Mouse (Mus musculus): ENCODE results near the gene Neo1. TPM values are rescaled to one million over a fixed set of nuclear protein-coding genes. Genes with fewer than 3 reads are reported as not detected.

The Neo1 gene
- polyA plus RNA-seq, 1 experiment, result 35.1 TPM

DNA sequence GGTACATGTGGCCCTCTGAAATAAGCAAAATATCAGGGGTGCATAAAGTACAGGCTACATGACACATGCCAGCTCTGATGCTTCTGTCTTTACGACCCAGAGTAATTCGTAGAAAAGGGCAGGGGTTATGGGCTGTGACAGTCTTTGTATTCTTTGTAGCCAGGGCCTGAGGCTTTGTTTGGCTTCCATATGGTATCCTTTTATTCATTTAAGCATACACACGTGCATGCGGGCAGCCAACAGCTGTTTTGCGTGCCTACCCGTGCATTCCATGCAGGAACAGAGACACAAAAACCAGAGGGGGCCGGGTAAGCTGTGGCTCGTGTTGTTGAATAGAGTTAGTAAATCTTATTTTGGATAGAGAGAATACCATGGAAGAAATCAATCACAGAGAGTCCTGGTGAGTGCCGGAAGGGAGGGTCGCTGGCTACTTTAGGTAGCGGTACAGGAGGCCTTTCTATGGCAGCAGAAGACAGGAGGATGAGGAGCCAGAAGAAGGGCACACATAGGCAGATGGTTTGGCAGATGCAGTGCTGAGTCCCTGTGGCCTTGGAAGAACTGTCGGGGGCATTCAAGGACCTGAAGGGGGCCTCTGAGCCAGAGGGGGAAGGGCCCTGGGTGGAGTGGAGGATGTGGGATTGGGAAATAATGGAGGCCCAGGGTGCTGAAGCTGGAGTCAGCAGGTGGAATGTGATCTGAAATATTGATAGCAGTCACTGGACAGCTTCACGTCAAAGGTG, 186.5 kb downstream of the Neo1 start:
- Histone ChIP-seq H3ac (ENCODE audit: control insufficient read depth, insufficient read length, low read depth) (no peak overlapping the region), H3K27me3 (ENCODE audit: control insufficient read depth, insufficient read depth, insufficient read length) (peaks cover 72% of the 10 kb centered on the region), H3K79me3 (ENCODE audit: low read depth) (no peaks in the 10 kb centered on the region), H3K36me3 (ENCODE audit: control insufficient read depth, insufficient read depth) (no peaks in the 10 kb centered on the region), H3K4me3 (ENCODE audit: insufficient read depth, poor library complexity, severe bottlenecking) (no peak overlapping the region), H3K79me2 (ENCODE audit: control insufficient read depth, insufficient read depth) (no peaks in the 10 kb centered on the region)
- no peak for TF ChIP-seq MAX (IDR thresholded peaks at IDR 0.05)
- TF ChIP-seq MYOD1 (IDR thresholded peaks at IDR 0.05; ENCODE audit: control insufficient read depth, insufficient read length, low read depth), result no peak
- TF ChIP-seq CTCF (IDR thresholded peaks at IDR 0.05; ENCODE audit: control insufficient read depth, insufficient read depth, insufficient read length), result no peak
- TF ChIP-seq CEBPB (IDR thresholded peaks at IDR 0.05; ENCODE audit: low read depth), result no peak
- TF ChIP-seq MYOG (IDR thresholded peaks at IDR 0.05; ENCODE audit: control insufficient read depth, extremely low read depth, insufficient read length), result no peak
- no peak for TF ChIP-seq USF1 (IDR thresholded peaks at IDR 0.05; ENCODE audit: low read depth)
- TF ChIP-seq FOSL1 (IDR thresholded peaks at IDR 0.05; ENCODE audit: insufficient read depth, low read length, poor library complexity, severe bottlenecking), result no peak

DNA sequence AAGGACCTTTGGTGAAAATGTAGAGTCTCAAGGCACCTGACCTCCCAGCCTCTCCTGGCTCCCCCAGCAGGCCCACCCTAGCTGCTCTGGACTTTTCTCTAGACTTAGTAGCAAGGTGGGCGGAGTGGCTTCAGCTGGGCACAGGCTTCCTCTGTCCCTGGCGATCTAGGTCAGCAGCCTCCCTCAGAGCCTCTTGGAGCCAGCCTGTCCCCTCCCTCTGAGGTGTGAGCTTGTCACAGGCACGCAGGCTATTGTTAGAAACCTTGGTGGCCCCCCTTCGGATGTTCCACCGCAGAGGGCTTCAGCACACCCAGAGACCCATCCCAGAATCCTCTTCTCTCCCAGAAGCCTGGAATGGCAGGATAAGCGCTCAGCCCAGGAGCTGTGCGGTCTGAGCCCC, 188.6 kb downstream of the Neo1 start:
- H3ac ChIP-seq (ENCODE audit: control insufficient read depth, insufficient read length, low read depth), result no peak overlapping the region
- no peak for TF ChIP-seq FOSL1 (IDR thresholded peaks at IDR 0.05; ENCODE audit: insufficient read depth, low read length, poor library complexity, severe bottlenecking)
- TF ChIP-seq USF1 (IDR thresholded peaks at IDR 0.05; ENCODE audit: low read depth), result no peak
- TF ChIP-seq MAX (IDR thresholded peaks at IDR 0.05), result no peak
- no peak for TF ChIP-seq CEBPB (IDR thresholded peaks at IDR 0.05; ENCODE audit: low read depth)
- no peak for TF ChIP-seq MYOG (IDR thresholded peaks at IDR 0.05; ENCODE audit: control insufficient read depth, extremely low read depth, insufficient read length)
- TF ChIP-seq CTCF (IDR thresholded peaks at IDR 0.05; ENCODE audit: control insufficient read depth, insufficient read depth, insufficient read length), result no peak
- TF ChIP-seq MYOD1 (IDR thresholded peaks at IDR 0.05; ENCODE audit: control insufficient read depth, insufficient read length, low read depth), result no peak
- H3K27me3 ChIP-seq (ENCODE audit: control insufficient read depth, insufficient read depth, insufficient read length), result peaks cover 71% of the 10 kb centered on the region
- no peak overlapping the region for H3K4me3 ChIP-seq (ENCODE audit: insufficient read depth, poor library complexity, severe bottlenecking)
- no peaks in the 10 kb centered on the region for H3K79me2 ChIP-seq (ENCODE audit: control insufficient read depth, insufficient read depth)
- H3K79me3 ChIP-seq (ENCODE audit: low read depth), result no peaks in the 10 kb centered on the region
- H3K36me3 ChIP-seq (ENCODE audit: control insufficient read depth, insufficient read depth), result no peaks in the 10 kb centered on the region

DNA sequence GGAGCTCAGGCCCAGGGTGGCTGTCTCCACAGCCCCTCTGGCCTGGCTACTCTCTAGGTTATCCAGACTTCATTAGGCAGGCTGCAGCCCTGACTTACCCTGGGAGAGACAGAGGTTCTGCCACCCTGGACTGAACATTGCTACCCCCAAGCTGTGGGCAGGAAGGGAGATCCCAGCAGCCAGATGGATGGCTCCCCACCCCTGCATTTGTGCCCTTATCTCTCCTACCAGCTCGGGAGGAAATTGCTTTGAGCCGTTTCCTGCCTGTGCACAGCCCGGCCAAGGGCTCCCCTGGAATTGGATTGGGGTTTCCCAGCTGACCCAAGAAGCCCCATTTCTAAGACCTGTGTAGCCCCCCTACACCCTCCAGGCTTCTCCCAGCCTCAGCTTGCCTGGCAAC, 189.2 kb downstream of the Neo1 start:
- TF ChIP-seq FOSL1 (IDR thresholded peaks at IDR 0.05; ENCODE audit: insufficient read depth, low read length, poor library complexity, severe bottlenecking) (no peak), MYOG (IDR thresholded peaks at IDR 0.05; ENCODE audit: control insufficient read depth, extremely low read depth, insufficient read length) (no peak), USF1 (IDR thresholded peaks at IDR 0.05; ENCODE audit: low read depth) (no peak), CTCF (IDR thresholded peaks at IDR 0.05; ENCODE audit: control insufficient read depth, insufficient read depth, insufficient read length) (no peak), CEBPB (IDR thresholded peaks at IDR 0.05; ENCODE audit: low read depth) (no peak), MYOD1 (IDR thresholded peaks at IDR 0.05; ENCODE audit: control insufficient read depth, insufficient read length, low read depth) (no peak), MAX (IDR thresholded peaks at IDR 0.05) (no peak)
- Histone ChIP-seq H3K4me3 (ENCODE audit: insufficient read depth, poor library complexity, severe bottlenecking) (no peak overlapping the region), H3K36me3 (ENCODE audit: control insufficient read depth, insufficient read depth) (no peaks in the 10 kb centered on the region), H3K79me2 (ENCODE audit: control insufficient read depth, insufficient read depth) (no peaks in the 10 kb centered on the region), H3ac (ENCODE audit: control insufficient read depth, insufficient read length, low read depth) (no peak overlapping the region), H3K27me3 (ENCODE audit: control insufficient read depth, insufficient read depth, insufficient read length) (peaks cover 71% of the 10 kb centered on the region), H3K79me3 (ENCODE audit: low read depth) (no peaks in the 10 kb centered on the region)

DNA sequence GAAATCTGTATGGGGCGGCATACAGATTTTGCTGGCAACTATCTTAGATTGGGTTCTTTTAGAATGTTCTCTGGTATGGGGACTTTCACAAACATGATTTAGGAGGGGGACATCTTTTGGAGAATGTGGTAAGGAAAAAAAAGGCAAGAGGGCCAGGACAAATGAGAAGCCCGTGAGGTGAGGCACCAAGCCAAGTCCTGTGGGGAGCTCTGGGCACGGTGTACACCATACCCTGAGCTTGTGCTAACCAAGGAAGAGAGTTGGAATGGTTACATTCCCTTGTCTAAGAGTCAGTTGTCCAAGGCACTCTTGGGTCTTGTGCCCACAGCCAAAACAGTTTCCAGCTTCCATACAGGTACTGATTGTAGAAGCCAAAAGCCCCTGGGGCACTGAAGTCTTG, 191.6 kb downstream of the Neo1 start:
- Histone ChIP-seq H3K79me3 (ENCODE audit: low read depth) (no peaks in the 10 kb centered on the region), H3K36me3 (ENCODE audit: control insufficient read depth, insufficient read depth) (no peaks in the 10 kb centered on the region), H3K27me3 (ENCODE audit: control insufficient read depth, insufficient read depth, insufficient read length) (peaks cover 53% of the 10 kb centered on the region), H3ac (ENCODE audit: control insufficient read depth, insufficient read length, low read depth) (no peak overlapping the region), H3K4me3 (ENCODE audit: insufficient read depth, poor library complexity, severe bottlenecking) (no peak overlapping the region), H3K79me2 (ENCODE audit: control insufficient read depth, insufficient read depth) (no peaks in the 10 kb centered on the region)
- TF ChIP-seq FOSL1 (IDR thresholded peaks at IDR 0.05; ENCODE audit: insufficient read depth, low read length, poor library complexity, severe bottlenecking) (no peak), MYOD1 (IDR thresholded peaks at IDR 0.05; ENCODE audit: control insufficient read depth, insufficient read length, low read depth) (no peak), MAX (IDR thresholded peaks at IDR 0.05) (no peak), MYOG (IDR thresholded peaks at IDR 0.05; ENCODE audit: control insufficient read depth, extremely low read depth, insufficient read length) (no peak), USF1 (IDR thresholded peaks at IDR 0.05; ENCODE audit: low read depth) (no peak), CTCF (IDR thresholded peaks at IDR 0.05; ENCODE audit: control insufficient read depth, insufficient read depth, insufficient read length) (no peak), CEBPB (IDR thresholded peaks at IDR 0.05; ENCODE audit: low read depth) (no peak)

DNA sequence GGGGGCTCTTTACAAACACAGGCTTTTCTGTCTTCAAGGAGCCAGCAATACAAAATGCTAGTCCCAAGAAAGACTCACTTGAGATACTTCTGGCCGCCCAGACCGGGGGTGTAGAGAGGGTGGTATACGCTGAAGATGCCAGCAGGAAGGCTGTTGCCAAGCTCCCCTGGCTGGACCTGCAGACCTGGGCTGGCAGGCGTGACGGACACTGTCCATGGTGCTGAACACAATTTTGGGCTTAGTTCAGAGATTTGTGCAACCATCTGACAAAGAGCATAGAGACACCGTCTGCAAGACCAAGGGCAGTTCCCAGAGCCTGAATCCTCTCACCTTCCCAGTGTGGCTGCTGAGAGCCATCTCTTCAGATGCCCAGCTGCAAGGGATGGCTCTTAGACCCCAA, 194.6 kb downstream of the Neo1 start:
- no peaks in the 10 kb centered on the region for H3K79me2 ChIP-seq (ENCODE audit: control insufficient read depth, insufficient read depth)
- no peaks in the 10 kb centered on the region for H3K79me3 ChIP-seq (ENCODE audit: low read depth)
- TF ChIP-seq MAX (IDR thresholded peaks at IDR 0.05) (no peak), MYOD1 (IDR thresholded peaks at IDR 0.05; ENCODE audit: control insufficient read depth, insufficient read length, low read depth) (no peak), FOSL1 (IDR thresholded peaks at IDR 0.05; ENCODE audit: insufficient read depth, low read length, poor library complexity, severe bottlenecking) (no peak), MYOG (IDR thresholded peaks at IDR 0.05; ENCODE audit: control insufficient read depth, extremely low read depth, insufficient read length) (no peak), USF1 (IDR thresholded peaks at IDR 0.05; ENCODE audit: low read depth) (no peak), CEBPB (IDR thresholded peaks at IDR 0.05; ENCODE audit: low read depth) (no peak), CTCF (IDR thresholded peaks at IDR 0.05; ENCODE audit: control insufficient read depth, insufficient read depth, insufficient read length) (no peak)
- no peaks in the 10 kb centered on the region for H3K36me3 ChIP-seq (ENCODE audit: control insufficient read depth, insufficient read depth)
- H3ac ChIP-seq (ENCODE audit: control insufficient read depth, insufficient read length, low read depth), result no peak overlapping the region
- H3K27me3 ChIP-seq (ENCODE audit: control insufficient read depth, insufficient read depth, insufficient read length), result peaks cover 50% of the 10 kb centered on the region
- no peak overlapping the region for H3K4me3 ChIP-seq (ENCODE audit: insufficient read depth, poor library complexity, severe bottlenecking)

All from C2C12 (cell line).